Mouse (Mus musculus) heart, postnatal 4 days (tissue): ENCODE results near the gene Tia1. TPM values are rescaled to one million over a fixed set of nuclear protein-coding genes. Genes with fewer than 3 reads are reported as not detected.

Experiments used
- total RNA-seq, 2 experiments: library from RNA; stranded (reverse); gene quantifications; 2 replicates each; pipeline ENCODE4 v1.2.3; 2021

Tia1 gene
- total RNA-seq, 2 experiments from 2014 or later, result 60.2 to 62.3 TPM

Other genes with a start within 250 kb of the Tia1 start
- 1 to 10 TPM; 3.5 to 4.6 TPM for gene Tgfa, start 209.0 kb upstream of the Tia1 start, total RNA-seq
- 10 to 100 TPM; 26.8 to 28.7 TPM for gene Fam136a, start 38.6 kb upstream of the Tia1 start, total RNA-seq
- gene Snrpg, start 32.9 kb upstream of the Tia1 start, total RNA-seq, result 100 to 1,000 TPM; 108 to 113 TPM
- 10 to 100 TPM; 52.5 TPM for gene Pcyox1, start 7.1 kb upstream of the Tia1 start, total RNA-seq
- gene Gm44790, start 22.4 kb downstream of the Tia1 start, total RNA-seq, result not detected
- 10 to 100 TPM; 10.4 to 11.2 TPM for gene C87436, start 34.2 kb downstream of the Tia1 start, total RNA-seq
- gene Pcbp1, start 122.1 kb downstream of the Tia1 start, total RNA-seq, result 100 to 1,000 TPM; 227 to 230 TPM
- gene Asprv1, start 223.9 kb downstream of the Tia1 start, total RNA-seq, result under 1 TPM; 0.27 to 0.33 TPM